Mouse (Mus musculus) heart, embryonic 16.5 days (tissue): ENCODE results near the gene Eml4. TPM values are rescaled to one million over a fixed set of nuclear protein-coding genes. Genes with fewer than 3 reads are reported as not detected.
A peak's percentile ranks its signal among the peaks of the same experiment; 100 is the strongest.

Source experiments
- ATAC-seq: fragments of 200-750 bp; cut with Nextera tagmentation; replicated peaks from 2 replicates; pipeline ENCODE4 v1.8.0; 2017; ENCODE audit warnings: moderate number of reproducible peaks; ENCODE audit not compliant: insufficient read depth, low FRiP score; ENCODE audit errors: extremely low read depth
- H3K27ac ChIP-seq: fragments of 300-500 bp; sonication (generic); 2 replicates; pipeline ENCODE4 v1.5.1; 2014; ENCODE audit warnings: mild to moderate bottlenecking, low read length, control low read depth, moderate library complexity
- H3K27me3 ChIP-seq: fragments of 300-500 bp; sonication (generic); 2 replicates; pipeline ENCODE4 v1.6.1; 2014; ENCODE audit warnings: low read length, mixed read lengths; ENCODE audit not compliant: control insufficient read depth, insufficient read depth
- H3K36me3 ChIP-seq: fragments of 300-500 bp; sonication (generic); 2 replicates; pipeline ENCODE4 v1.6.1; 2014; ENCODE audit not compliant: control insufficient read depth, insufficient read depth
- H3K4me1 ChIP-seq: fragments of 300-500 bp; sonication (generic); 2 replicates; pipeline ENCODE4 v1.6.1; 2014; ENCODE audit warnings: low read length, mixed read lengths; ENCODE audit not compliant: control insufficient read depth, insufficient read depth
- H3K4me2 ChIP-seq: fragments of 300-500 bp; sonication (generic); 2 replicates; pipeline ENCODE4 v1.6.1; 2014; ENCODE audit warnings: low read depth, mild to moderate bottlenecking, control low read depth, low read length
- H3K4me3 ChIP-seq: fragments of 300-500 bp; sonication (generic); 2 replicates; pipeline ENCODE4 v1.5.1; 2014; ENCODE audit warnings: mild to moderate bottlenecking, control low read depth, low read length
- H3K9ac ChIP-seq: fragments of 300-500 bp; sonication (generic); 2 replicates; pipeline ENCODE4 v1.6.1; 2014; ENCODE audit warnings: low read length, control low read depth
- H3K9me3 ChIP-seq: fragments of 300-500 bp; sonication (generic); replicated peaks from 2 replicates; pipeline ENCODE4 v1.6.1; 2016; ENCODE audit warnings: low read length; ENCODE audit not compliant: control insufficient read depth
- WGBS: fragments of 180-500 bp; shearing (Covaris S2); extraction: QIAGEN DNeasy Blood & Tissue Kit; methylation state at CpG from one replicate; pipeline ENCODE4 v1.1.7; 2014; 5-methylcytosine and 5-hydroxymethylcytosine counted together
- polyA plus RNA-seq: library from polyadenylated mRNA; unstranded; fragments of >200 nt; fragmentation: Nextera tagmentation; extraction: Ambion mirVana; gene quantifications from 2 replicates; pipeline ENCODE4 v1.2.1, GENCODE M21; 2015

Eml4 gene
- polyA plus RNA-seq, 1 experiment from 2014 or later, result 12.4 TPM

GRCm38 (mm10) chr17:83312244-83312918, 38.4 kb upstream of the Eml4 start:
- peak; percentile 29; the same call in 1 of the 2 replicates for ATAC-seq
- peak overlapping the region; percentile 60 for H3K27ac ChIP-seq
- WGBS, result 10% methylated on average over 15 of the region's 15 CpGs
- H3K36me3 ChIP-seq, result no peaks in the 10 kb centered on the region
- peak overlapping the region; percentile 58 for H3K4me2 ChIP-seq
- peaks cover 24% of the 10 kb centered on the region for H3K4me1 ChIP-seq
- H3K4me3 ChIP-seq, result peak overlapping the region; percentile 23; the same call in 1 of the 2 replicates
- peak overlapping the region; percentile 53 for H3K9ac ChIP-seq
- H3K9me3 ChIP-seq, result no peaks in the 10 kb centered on the region
- no peaks in the 10 kb centered on the region for H3K27me3 ChIP-seq

GRCm38 (mm10) chr17:83313046-83313689, 37.6 kb upstream of the Eml4 start:
- Histone ChIP-seq H3K27ac (no peak overlapping the region), H3K4me3 (no peak overlapping the region), H3K36me3 (no peaks in the 10 kb centered on the region), H3K27me3 (no peaks in the 10 kb centered on the region), H3K9ac (no peak overlapping the region), H3K4me1 (peaks cover 25% of the 10 kb centered on the region), H3K4me2 (no peak overlapping the region), H3K9me3 (no peaks in the 10 kb centered on the region)
- ATAC-seq, result no peak
- 26% methylated on average over 8 of the region's 8 CpGs for WGBS

GRCm38 (mm10) chr17:83315476-83315875, 35.3 kb upstream of the Eml4 start:
- 21% methylated on average over 4 of the region's 4 CpGs for WGBS
- H3K4me3 ChIP-seq, result no peak overlapping the region
- 0 out of 2 replicates have a peak, but pooled peaks cover 4% of the 10 kb centered on the region for H3K9me3 ChIP-seq
- no peaks in the 10 kb centered on the region for H3K27me3 ChIP-seq
- H3K4me1 ChIP-seq, result peaks cover 27% of the 10 kb centered on the region
- no peak for ATAC-seq
- no peak overlapping the region for H3K4me2 ChIP-seq
- H3K9ac ChIP-seq, result no peak overlapping the region
- H3K27ac ChIP-seq, result peak overlapping the region; percentile 61
- H3K36me3 ChIP-seq, result no peaks in the 10 kb centered on the region

GRCm38 (mm10) chr17:83322621-83323335, 28.0 kb upstream of the Eml4 start:
- Histone ChIP-seq H3K9ac (peak overlapping the region; percentile 72), H3K4me1 (peaks cover 23% of the 10 kb centered on the region), H3K4me2 (peak overlapping the region; percentile 74), H3K27me3 (no peaks in the 10 kb centered on the region), H3K9me3 (0 out of 2 replicates have a peak, but pooled peaks cover 4% of the 10 kb centered on the region), H3K4me3 (peak overlapping the region; percentile 45), H3K36me3 (no peaks in the 10 kb centered on the region), H3K27ac (peak overlapping the region; percentile 84)
- peak; percentile 73 for ATAC-seq
- 6% methylated on average over 25 of the region's 25 CpGs for WGBS

DNA sequence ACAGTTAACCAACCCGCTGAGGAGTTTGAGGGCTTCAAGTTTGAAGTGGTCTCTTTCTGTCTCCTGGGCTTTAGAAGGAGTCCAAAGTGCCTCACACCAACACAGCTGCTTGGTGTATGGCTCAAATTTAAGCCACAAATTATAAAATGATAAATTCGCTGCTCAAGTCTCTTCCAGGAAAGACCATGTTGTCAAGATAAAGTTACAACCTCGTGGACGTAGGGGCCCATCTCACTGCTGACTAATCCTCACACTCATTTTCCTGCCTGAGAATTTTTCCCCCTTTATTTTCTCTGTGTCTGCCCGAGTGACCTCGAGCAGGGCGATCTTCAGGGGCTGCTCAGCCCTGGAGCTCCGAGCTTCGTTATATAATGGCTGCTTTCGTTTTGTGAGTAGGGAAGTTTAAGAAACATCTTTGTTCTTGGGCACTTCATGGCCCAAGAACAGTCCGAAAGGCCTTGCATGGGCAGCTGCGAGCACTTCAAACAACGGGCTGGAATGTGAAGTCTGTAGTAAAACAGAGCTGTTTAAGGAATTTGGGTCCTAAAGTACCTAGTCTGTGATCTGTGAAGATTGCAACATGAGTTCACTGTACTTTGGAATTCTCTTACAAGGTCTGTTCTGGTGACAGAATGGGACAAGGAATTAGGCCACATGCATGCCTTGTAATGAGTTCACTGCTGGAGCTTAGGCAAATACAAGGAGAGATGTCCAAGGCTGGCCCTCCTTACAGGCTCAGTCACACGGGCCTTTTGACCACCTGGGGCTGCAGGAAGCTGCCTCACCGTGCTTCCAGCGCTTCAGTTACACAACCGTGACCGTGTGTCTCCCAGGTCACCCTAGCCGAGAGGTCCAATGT, 27.1 kb upstream of the Eml4 start:
- no peak overlapping the region for H3K4me3 ChIP-seq
- H3K27ac ChIP-seq, result peak overlapping the region; percentile 84
- ATAC-seq, result 0 out of 2 replicates have a peak, but pooled peaks have one; percentile 8
- WGBS, result 42% methylated on average over 19 of the region's 19 CpGs
- no peaks in the 10 kb centered on the region for H3K27me3 ChIP-seq
- H3K9me3 ChIP-seq, result 0 out of 2 replicates have a peak, but pooled peaks cover 4% of the 10 kb centered on the region
- H3K4me2 ChIP-seq, result peak overlapping the region; percentile 74
- H3K9ac ChIP-seq, result peak overlapping the region; percentile 72; the same call in 1 of the 2 replicates
- peaks cover 23% of the 10 kb centered on the region for H3K4me1 ChIP-seq
- no peaks in the 10 kb centered on the region for H3K36me3 ChIP-seq

GRCm38 (mm10) chr17:83324269-83324616, 26.5 kb upstream of the Eml4 start:
- no peak for ATAC-seq
- Histone ChIP-seq H3K4me1 (peaks cover 23% of the 10 kb centered on the region), H3K4me3 (no peak overlapping the region), H3K27ac (peak overlapping the region; percentile 40), H3K9ac (no peak overlapping the region), H3K4me2 (no peak overlapping the region), H3K36me3 (no peaks in the 10 kb centered on the region), H3K9me3 (0 out of 2 replicates have a peak, but pooled peaks cover 3% of the 10 kb centered on the region), H3K27me3 (no peaks in the 10 kb centered on the region)
- WGBS, result 70% methylated on average over 11 of the region's 11 CpGs

GRCm38 (mm10) chr17:83335183-83335584, 15.5 kb upstream of the Eml4 start:
- no peaks in the 10 kb centered on the region for H3K27me3 ChIP-seq
- no peak overlapping the region for H3K27ac ChIP-seq
- peak overlapping the region; percentile 60 for H3K9ac ChIP-seq
- H3K9me3 ChIP-seq, result no peaks in the 10 kb centered on the region
- peaks cover 13% of the 10 kb centered on the region for H3K4me1 ChIP-seq
- WGBS, result 28% methylated on average over 13 of the region's 13 CpGs
- H3K36me3 ChIP-seq, result no peaks in the 10 kb centered on the region
- peak overlapping the region; percentile 61 for H3K4me2 ChIP-seq
- peak overlapping the region; percentile 43 for H3K4me3 ChIP-seq
- no peak for ATAC-seq

DNA sequence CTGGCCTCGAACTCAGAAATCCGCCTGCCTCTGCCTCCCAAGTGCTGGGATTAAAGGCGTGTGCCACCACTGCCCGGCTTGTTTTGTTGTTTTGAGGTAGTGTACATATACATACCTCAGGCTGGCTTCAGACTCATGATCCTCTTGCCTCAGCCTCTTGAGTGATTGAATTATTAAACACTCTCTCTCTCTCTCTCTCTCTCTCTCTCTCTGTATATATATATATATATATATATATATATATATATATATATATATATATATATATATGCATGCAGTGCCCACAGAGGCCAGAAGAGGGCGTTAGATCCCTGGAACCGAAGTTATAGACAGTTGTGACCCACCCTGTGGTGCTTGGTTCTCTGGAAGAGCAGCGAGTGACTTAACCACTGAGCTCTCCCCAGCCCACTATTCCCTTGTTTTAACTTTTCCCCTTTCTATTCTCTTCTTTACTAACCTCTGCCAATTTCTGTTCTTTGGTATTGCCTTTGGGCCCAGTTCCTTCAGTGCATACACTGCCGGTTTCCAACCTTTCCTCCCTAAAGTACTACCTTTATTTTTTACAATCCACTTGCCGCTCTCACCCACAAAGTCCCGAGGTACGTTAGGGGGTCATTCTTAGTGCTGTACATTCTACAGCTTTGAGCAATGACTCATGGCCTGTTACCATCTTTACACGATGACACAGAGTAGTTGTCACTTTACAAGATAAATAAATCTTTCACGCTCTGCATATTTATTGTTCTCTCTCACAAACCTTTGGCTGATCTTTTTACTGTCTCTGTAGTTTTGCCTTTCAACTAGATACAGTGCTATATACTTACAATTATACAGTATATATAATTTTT, 13.5 kb upstream of the Eml4 start:
- ATAC-seq, result no peak
- Histone ChIP-seq H3K9me3 (no peaks in the 10 kb centered on the region), H3K9ac (no peak overlapping the region), H3K27ac (no peak overlapping the region), H3K4me1 (peaks cover 11% of the 10 kb centered on the region; the same call in 1 of the 2 replicates), H3K4me2 (no peak overlapping the region), H3K27me3 (no peaks in the 10 kb centered on the region), H3K36me3 (no peaks in the 10 kb centered on the region), H3K4me3 (no peak overlapping the region)
- 63% methylated on average over 13 of the region's 13 CpGs for WGBS
